Mouse (Mus musculus) neutrophil, adult 5-6 weeks (primary cell): ENCODE measurements at regions not wholly inside any gene's neighbourhood (a gene's known extent, or its start where the extent isn't known, plus 50 kb on each side); places are given as distances from the start of the nearest gene placed in this dataset.
"Not testable (repeated sequence)": the region's sequence is repeated elsewhere in the genome, so short reads cannot be mapped to it uniquely, and the experiment has no call there.

Experiments
- ATAC-seq: fragments of 151-379, 151-347 bp; 2 replicates; pipeline ENCODE4 v1.8.0; 2017; ENCODE audit warnings: mild to moderate bottlenecking, moderate TSS enrichment; ENCODE audit not compliant: insufficient number of reproducible peaks, poor library complexity, low FRiP score, severe bottlenecking; ENCODE audit errors: extremely low read depth

DNA sequence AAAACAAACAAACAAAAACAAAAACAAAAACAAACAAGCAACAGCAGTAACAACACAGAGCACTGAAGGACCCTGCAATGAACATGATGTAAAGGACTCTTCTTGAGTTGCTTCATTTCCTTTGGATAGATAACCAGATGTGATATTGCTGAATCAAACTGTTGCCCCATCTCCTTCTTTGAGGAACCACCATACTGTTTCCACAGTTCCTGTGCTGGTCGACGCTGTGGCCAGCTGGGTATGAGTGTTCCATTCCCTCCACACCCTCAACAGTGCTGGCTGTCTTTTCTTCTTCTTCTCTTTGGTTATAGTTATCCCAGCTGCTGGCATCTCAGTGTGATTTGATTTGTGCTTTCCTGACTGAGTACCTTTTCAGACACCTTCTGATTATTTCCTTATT lies 152.3 kb downstream of the Mterf1b start:
- ATAC-seq, result peak; percentile 83

DNA sequence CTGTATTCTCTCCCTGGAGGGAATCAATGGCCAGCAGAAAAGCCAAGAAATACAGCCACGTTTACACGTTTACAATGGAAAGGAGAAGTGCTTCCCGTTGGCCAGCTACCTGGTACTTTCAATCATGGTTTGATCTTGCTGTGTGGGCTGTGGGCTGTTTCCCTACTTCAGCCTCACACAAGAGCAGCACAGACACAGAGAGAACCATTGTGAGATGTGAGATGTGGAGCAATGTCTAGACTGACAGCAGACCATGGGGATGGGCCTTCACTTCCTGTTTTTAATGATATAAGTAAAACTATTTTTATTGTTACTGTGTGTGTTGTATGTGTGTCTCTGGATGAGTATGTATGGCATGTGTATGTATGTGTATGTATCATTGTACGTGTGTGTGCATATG lies 156.2 kb downstream of the Mterf1b start:
- peak; percentile 31; the same call in 1 of the 2 replicates for ATAC-seq

DNA sequence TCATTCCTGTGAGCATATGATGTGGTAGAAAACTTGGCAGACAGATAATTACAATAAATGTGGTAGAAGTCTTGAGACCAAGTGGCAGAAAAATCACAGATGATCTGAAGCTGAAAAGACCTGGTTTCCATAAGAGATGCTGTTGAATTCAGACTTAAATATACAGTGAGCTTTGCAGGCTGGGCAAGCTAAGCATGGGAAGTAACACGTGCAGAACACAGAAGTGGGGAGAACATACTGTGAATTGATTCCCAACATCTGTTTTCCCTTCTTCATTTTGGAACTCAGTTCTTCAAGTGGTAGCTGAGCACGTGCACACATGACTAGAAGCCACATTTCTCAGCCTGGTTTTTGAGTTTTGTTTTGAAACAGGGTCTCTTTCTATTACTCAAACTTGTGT lies 157.8 kb downstream of the Mterf1b start:
- ATAC-seq, result no peak

DNA sequence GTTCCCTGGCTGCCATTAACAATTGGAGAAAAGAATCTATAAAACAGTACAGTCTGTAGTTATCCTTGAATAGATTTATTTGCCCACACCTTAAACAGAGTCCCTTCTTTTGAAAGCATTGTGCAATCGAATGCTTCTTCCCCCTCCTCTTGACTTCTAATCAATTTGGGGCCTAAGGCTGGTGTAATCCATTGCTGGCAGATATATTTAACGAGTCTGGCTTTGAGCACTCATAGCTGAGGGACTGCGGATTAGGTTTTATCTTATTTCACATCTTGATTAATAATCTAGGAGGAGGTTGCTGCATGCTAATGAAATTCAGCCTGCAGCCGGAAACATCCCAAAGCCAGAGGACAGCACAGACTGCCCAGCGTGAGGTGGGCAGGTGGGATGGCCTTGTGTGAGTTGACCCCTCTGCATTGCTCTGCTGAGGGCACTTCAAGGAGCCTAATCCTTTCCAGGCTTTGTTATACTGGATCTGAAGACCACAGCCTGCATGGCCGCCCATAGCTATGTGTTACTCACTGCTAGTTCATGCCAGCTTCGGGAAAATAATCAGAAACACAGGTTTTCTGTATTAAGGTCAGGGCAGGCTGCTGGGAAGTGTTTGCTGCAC lies 163.6 kb downstream of the Mterf1b start:
- no peak for ATAC-seq

DNA sequence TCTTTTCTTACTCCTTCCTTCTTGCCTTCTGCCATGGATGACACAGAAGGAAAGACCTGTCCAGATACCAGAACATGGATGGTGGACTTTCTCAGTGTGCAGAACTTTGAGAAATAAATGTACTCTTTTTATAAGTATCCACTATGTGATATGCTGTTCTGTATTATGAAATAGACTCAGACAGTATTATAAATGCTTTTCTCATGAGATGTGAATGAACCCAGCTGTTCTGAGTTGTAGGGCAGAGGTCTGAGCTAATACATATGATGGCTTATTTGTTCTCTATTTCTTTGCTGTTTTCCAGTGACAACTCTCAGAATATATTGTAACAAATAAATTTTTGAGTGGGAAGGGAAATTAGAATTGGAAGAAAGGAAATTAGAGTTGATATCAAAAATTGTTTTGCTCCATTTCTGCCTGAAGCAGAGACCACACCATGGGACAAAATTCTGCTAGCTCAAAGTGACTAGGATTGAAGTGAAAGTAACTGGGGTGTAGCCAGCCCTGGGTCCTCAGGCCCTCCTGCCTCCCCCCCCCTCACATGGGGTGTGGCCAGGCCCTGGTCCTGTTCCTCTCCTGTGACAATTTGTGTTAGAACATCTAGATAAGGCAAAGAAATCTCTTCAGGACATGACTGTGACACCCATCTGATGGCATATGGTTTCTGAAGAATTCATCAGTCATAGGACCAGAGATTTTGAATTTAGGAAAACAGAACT lies 164.5 kb downstream of the Mterf1b start:
- ATAC-seq, result not testable (repeated sequence)

DNA sequence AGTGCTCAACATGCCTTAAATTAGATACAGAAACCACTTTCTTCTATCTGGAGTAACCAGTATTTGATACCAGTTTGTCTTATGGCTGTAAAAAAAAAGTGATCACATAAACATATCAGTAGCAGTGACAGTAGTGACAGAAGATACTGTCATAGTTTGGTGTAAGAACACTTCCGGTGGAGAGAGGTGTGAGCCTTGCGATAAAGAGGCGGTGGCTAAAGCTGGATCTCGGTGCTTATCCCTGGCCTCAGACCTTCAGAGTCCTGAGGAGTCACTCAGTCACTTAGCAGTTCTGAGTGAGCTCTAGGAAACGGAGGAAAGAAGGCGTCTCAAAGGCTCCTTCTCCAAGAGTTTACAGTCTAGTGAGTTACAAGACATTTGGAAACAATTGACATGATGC lies 169.4 kb downstream of the Mterf1b start:
- not testable (repeated sequence) for ATAC-seq

DNA sequence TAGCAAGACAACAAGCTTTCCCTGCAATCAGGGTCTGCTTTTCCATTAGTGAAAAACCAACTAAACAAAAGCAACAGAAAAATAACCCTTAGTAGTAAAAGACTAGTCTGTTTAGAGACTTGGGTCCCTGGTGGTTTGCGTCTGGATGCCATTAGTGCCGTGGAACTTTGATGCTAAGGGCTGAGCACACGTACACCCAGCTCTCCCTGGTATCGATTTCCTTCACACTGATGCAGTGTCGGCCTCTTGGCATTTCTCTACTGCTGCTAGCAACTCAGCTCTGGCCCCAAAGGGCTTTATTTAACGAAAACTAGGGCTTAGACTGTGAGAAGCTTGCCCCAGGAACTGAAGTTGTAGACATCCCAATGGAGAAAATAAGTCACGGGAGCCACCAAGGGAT lies 192.6 kb downstream of the Mterf1b start:
- not testable (repeated sequence) for ATAC-seq

DNA sequence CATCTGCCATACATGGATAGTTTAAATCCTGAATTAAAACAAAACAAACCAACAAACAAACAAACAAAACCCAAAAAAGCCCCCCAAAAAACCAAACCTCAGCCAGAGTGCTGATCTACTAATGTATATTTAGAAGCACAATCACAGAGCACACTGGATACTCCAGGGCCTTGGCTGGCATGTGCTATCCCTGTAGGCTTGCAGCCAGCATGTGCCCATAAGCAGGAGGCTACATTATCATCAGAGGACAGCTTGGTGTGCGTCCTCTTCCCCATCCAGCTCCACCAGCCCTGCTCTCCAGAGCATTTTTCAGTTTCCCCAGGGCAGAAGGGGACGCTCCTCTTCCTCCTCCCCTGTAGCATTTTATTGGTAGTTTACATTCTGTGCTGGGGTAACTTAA lies 198.9 kb downstream of the Mterf1b start:
- ATAC-seq, result no peak

DNA sequence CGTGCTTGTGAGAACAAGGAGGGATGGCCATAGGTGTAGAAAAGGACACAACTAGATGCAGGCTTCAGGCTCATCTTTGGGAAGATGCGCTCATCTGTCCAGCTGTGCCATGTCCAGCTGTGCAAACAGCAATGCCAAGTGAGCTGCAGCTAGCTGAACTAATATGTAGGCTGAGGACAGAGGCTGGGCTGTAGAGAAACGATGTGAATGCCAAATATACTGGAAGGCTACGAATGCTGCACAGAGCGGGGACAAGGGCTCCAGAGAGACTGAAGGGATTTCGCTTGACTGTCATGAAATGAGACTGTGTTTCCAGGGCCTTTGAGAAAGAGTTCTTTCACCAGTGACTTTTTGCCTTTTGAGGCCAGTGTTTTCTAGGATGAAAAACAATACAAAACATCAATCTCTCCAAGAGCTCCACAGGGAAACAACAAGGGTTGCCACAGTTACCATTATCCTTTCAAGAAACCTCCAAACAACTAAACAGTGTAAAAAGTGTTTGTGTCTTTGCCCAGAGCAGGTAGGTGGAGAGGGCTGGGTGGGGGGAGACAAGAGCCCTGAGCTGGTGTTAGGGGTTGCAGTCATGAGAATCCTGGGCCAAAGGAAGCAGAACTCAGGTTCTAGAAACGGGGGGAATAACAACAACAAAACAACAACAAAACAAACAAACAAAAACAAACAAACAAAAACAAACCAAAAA lies 202.3 kb downstream of the Mterf1b start:
- ATAC-seq, result not testable (repeated sequence)

- no peak for ATAC-seq
These were observed 205.9 kb downstream of the Mterf1b start for GRCm38 (mm10) chr5:4398087-4398486.

- no peak for ATAC-seq
These were observed 225.6 kb downstream of the Mterf1b start for GRCm38 (mm10) chr5:4417761-4418160.
